11 mouse cellular contexts compared by ENCODE assay signal in the genomic region with DNA sequence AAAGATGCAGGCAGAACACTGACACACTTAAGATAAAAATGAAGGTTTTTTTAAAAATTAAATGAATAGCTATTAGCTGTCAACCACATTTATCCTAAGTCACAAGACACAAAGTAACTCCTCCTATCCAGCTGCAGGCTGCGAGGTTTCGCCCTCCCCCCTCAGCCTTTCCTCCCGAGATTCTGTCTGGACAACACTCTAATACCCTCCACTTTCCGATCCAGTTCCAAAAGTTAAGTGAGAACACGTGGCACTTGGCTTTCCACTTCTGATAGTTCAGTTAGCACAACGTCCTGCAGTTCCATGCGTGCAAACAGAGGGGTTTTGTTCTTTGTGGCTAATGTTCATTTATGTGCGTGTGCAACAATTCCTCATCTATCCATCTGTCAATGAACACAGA.
"Had no signal": no experiment of that assay in that cellular context is flagged by ENCODE, and none has a peak within 500 bp of the region (broad histone marks: within the 10 kb centered on the region; RNA-seq: fewer than 3 reads in every experiment).

No protein-coding gene starts in this region.

- H3K4me1 ChIP-seq: liver, embryonic 13.5 days had no signal

- ATAC-seq: liver, postnatal 0 days; midbrain, embryonic 13.5 days had no signal

- H3K9ac ChIP-seq: liver, embryonic 13.5 days; liver, postnatal 0 days; midbrain, embryonic 13.5 days had no signal

- DNase-seq: kidney, adult 18-20 months; kidney, postnatal 10 days; kidney, postnatal 4 days; left cerebral cortex, postnatal 4 days; liver; liver, embryonic 13.5 days; liver, postnatal 0 days; right cerebral cortex, postnatal 14 days; thymus, postnatal 36 days had no signal

- H3K4me2 ChIP-seq: liver, embryonic 13.5 days; midbrain, embryonic 13.5 days had no signal

- H3K4me3 ChIP-seq: layer of hippocampus, adult 2 months; liver, embryonic 13.5 days; midbrain, embryonic 13.5 days had no signal

- H3K27me3 ChIP-seq: liver, embryonic 13.5 days; midbrain, embryonic 13.5 days had no signal

- H3K36me3 ChIP-seq: liver, embryonic 13.5 days had no signal

- H3K9me3 ChIP-seq: liver, embryonic 13.5 days; midbrain, embryonic 13.5 days had no signal

- H3K27ac ChIP-seq: layer of hippocampus, adult 2 months; liver, embryonic 13.5 days; midbrain, embryonic 13.5 days had no signal
